In genomic region chr12:71053486-71053885, GRCm38 (mm10) we compare ENCODE assay signal across 23 mouse cellular contexts. TPM values are rescaled to one million over a fixed set of nuclear protein-coding genes. Genes with fewer than 3 reads are reported as not detected.
"Had no signal": no experiment of that assay in that cellular context is flagged by ENCODE, and none has a peak within 500 bp of the region (broad histone marks: within the 10 kb centered on the region; RNA-seq: fewer than 3 reads in every experiment).

No protein-coding gene starts in this region.

- H3K9ac ChIP-seq: lung, embryonic 15.5 days; midbrain, embryonic 13.5 days; midbrain, embryonic 15.5 days; neural tube, embryonic 12.5 days had no signal

- H3K27me3 ChIP-seq: lung, embryonic 15.5 days; megakaryocyte, embryonic 14.5 days; midbrain, embryonic 13.5 days; midbrain, embryonic 15.5 days; neural tube, embryonic 12.5 days had no signal

- H3K27ac ChIP-seq: lung, embryonic 15.5 days; macrophage; midbrain, embryonic 13.5 days; midbrain, embryonic 15.5 days; neural tube, embryonic 12.5 days had no signal

- DNase-seq: lung, adult 2 months; right cerebral cortex, postnatal 25 days; right cerebral cortex, postnatal 4 days; spleen, adult 18-20 months; thymus, adult 18-20 months; thymus, postnatal 14 days; thymus, postnatal 36 days had no signal

- ATAC-seq: lung, postnatal 0 days; midbrain, embryonic 13.5 days; midbrain, embryonic 15.5 days had no signal

- H3K4me3 ChIP-seq: lung, embryonic 15.5 days; megakaryocyte, embryonic 14.5 days; midbrain, embryonic 13.5 days; midbrain, embryonic 15.5 days; neural tube, embryonic 12.5 days had no signal

- H3K4me2 ChIP-seq: lung, embryonic 15.5 days; midbrain, embryonic 11.5 days; midbrain, embryonic 13.5 days; midbrain, embryonic 15.5 days; neural tube, embryonic 12.5 days had no signal

- H3K9me3 ChIP-seq: lung, embryonic 15.5 days; megakaryocyte, embryonic 14.5 days; midbrain, embryonic 13.5 days; midbrain, embryonic 15.5 days; neural tube, embryonic 12.5 days had no signal

RNA-seq across cellular contexts. Expression of gene Tomm20l, which starts 57.7 kb away (rescaled TPM):
- total RNA-seq: megakaryocyte progenitor cell, adult 5-6 weeks; midbrain, postnatal 0 days; monocyte, adult 5-6 weeks; neutrophil, adult 5-6 weeks had no signal
- polyA plus RNA-seq: lung, adult 2 months; macrophage; midbrain, embryonic 11.5 days; midbrain, embryonic 15.5 days; midbrain, postnatal 0 days; neural tube, embryonic 12.5 days; neural tube, embryonic 14.5 days; small intestine, adult 2 months; stomach, embryonic 14.5 days; stomach, embryonic 16.5 days had no signal
